Mouse (Mus musculus) brain, embryonic 14.5 days (tissue): Measurements from ENCODE around the gene Slc17a1. TPM values are rescaled to one million over a fixed set of nuclear protein-coding genes. Genes with fewer than 3 reads are reported as not detected.

Experiments used
- DNase-seq: peaks from one replicate; pipeline ENCODE4 v3.0.0-alpha.2; 2011; ENCODE audit warnings: low read depth
- CTCF ChIP-seq: fragments of 200-500 bp; IDR thresholded peaks from 2 replicates; pipeline ENCODE4 v1.5.1; 2012; ENCODE audit warnings: inconsistent platforms, mild to moderate bottlenecking, moderate library complexity, borderline replicate concordance; ENCODE audit not compliant: insufficient read depth, insufficient read length; ENCODE audit errors: extremely low read depth
- POLR2A ChIP-seq: fragments of 200-500 bp; IDR thresholded peaks from 2 replicates; pipeline ENCODE4 v1.6.1; 2012; ENCODE audit warnings: mild to moderate bottlenecking, inconsistent platforms, borderline replicate concordance; ENCODE audit not compliant: poor library complexity, insufficient read depth, insufficient read length, severe bottlenecking; ENCODE audit errors: extremely low read depth
- polyA plus RNA-seq: library from polyadenylated mRNA; depleted of rRNA; stranded (reverse); fragments of >200 nt; gene quantifications from 2 replicates; pipeline ENCODE4 v1.2.3, GENCODE M21; 2012; rRNA removed

The Slc17a1 gene
- polyA plus RNA-seq, 1 experiment, result not detected

GRCm38 (mm10) chr13:23938699-23939098 lies 71.1 kb downstream of the Slc17a1 start:
- peak; percentile 68 for DNase-seq
- no peak for TF ChIP-seq CTCF
- TF ChIP-seq POLR2A, result no peak

DNA sequence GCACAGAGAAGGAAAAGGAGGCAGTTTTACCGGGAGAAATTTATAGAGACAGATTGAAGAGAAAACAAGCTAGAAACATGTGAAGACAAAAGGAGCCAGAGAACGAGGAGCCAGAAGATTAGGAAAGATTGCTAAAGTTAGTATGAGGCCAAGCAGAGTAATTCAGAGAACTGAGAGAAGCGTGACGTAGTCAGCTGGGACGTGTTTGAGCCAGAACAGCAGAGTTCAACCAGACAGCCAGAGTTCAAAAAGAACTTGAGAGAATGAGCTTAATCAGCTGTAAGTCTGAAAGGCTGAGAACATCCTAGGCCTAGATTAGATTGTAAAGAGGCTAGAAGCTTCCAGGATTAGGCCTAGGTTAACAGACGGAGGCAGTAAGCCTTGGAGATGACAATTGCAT lies 72.7 kb downstream of the Slc17a1 start:
- no peak for DNase-seq
- no peak for TF ChIP-seq POLR2A
- no peak for TF ChIP-seq CTCF

DNA sequence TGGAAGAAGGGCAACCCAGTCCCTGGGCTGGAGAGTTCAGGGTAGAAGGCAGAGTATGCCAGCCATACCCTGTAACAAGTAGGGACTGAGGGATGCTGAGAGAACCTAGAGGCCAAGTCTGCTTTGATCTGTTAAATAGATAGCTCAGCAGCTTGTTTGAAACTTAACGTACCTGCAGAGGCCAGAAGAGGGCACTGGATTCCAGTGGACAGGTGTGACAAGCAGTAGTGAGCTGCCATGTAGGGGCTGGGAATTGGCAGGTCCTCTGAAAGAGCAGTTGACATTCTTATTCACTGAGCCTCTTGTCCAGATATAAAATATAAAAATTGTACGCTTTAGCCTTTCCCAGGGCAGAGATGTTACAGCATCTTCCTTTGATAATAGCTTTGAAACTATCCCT lies 75.3 kb downstream of the Slc17a1 start:
- TF ChIP-seq POLR2A (no peak), CTCF (peak; percentile 18; the same call in 1 of the 2 replicates)
- DNase-seq, result peak; percentile 52

Other genes starting within 250 kb of the Slc17a1 start
- gene Hist1h2be, start 246.6 kb upstream of the Slc17a1 start, polyA plus RNA-seq, result 3.5 TPM in 2 replicates
- 5.8 and 7.8 TPM in 2 replicates for gene Hist1h1e, start 245.2 kb upstream of the Slc17a1 start, polyA plus RNA-seq
- 1.7 and 1.8 TPM in 2 replicates for gene Hist1h2ac, start 183.8 kb upstream of the Slc17a1 start, polyA plus RNA-seq
- 32.0 and 48.5 TPM in 2 replicates for gene Hist1h2bc, start 183.6 kb upstream of the Slc17a1 start, polyA plus RNA-seq
- 0.08 TPM in 1 of 2 replicates, not detected in the other for gene Hist1h1t, start 171.9 kb upstream of the Slc17a1 start, polyA plus RNA-seq
- gene Hist1h4c, start 169.3 kb upstream of the Slc17a1 start, polyA plus RNA-seq, result 4.6 and 11.6 TPM in 2 replicates
- 1.7 and 2.3 TPM in 2 replicates for gene Hfe, start 156.9 kb upstream of the Slc17a1 start, polyA plus RNA-seq
- gene Hist1h1c, start 128.9 kb upstream of the Slc17a1 start, polyA plus RNA-seq, result 12.1 and 16.0 TPM in 2 replicates
- 30.4 and 54.0 TPM in 2 replicates for gene Hist1h3c, start 122.1 kb upstream of the Slc17a1 start, polyA plus RNA-seq
- 11.1 and 17.5 TPM in 2 replicates for gene Hist1h2bb, start 121.0 kb upstream of the Slc17a1 start, polyA plus RNA-seq
- 34.0 and 49.9 TPM in 2 replicates for gene Hist1h2ab, start 116.6 kb upstream of the Slc17a1 start, polyA plus RNA-seq
- 49.2 and 55.6 TPM in 2 replicates for gene Hist1h3b, start 115.5 kb upstream of the Slc17a1 start, polyA plus RNA-seq
- gene Hist1h4b, start 110.7 kb upstream of the Slc17a1 start, polyA plus RNA-seq, result 17.9 and 20.4 TPM in 2 replicates
- 11.6 and 33.9 TPM in 2 replicates for gene Hist1h4a, start 106.5 kb upstream of the Slc17a1 start, polyA plus RNA-seq
- 22.8 and 41.9 TPM in 2 replicates for gene Hist1h3a, start 105.4 kb upstream of the Slc17a1 start, polyA plus RNA-seq
- gene Hist1h1a, start 104.1 kb upstream of the Slc17a1 start, polyA plus RNA-seq, result 3.8 and 4.0 TPM in 2 replicates
- gene Trim38, start 97.8 kb upstream of the Slc17a1 start, polyA plus RNA-seq, result not detected in 2 replicates
- not detected in 2 replicates for gene Slc17a2, start 60.8 kb upstream of the Slc17a1 start, polyA plus RNA-seq
- gene Slc17a3, start 28.3 kb upstream of the Slc17a1 start, polyA plus RNA-seq, result not detected in 2 replicates
- not detected in 2 replicates for gene Slc17a4, start 47.3 kb downstream of the Slc17a1 start, polyA plus RNA-seq
- not detected in 2 replicates for gene Hist1h2ba, start 66.4 kb downstream of the Slc17a1 start, polyA plus RNA-seq
- gene Hist1h2aa, start 66.7 kb downstream of the Slc17a1 start, polyA plus RNA-seq, result not detected in 2 replicates
- 1.3 and 1.7 TPM in 2 replicates for gene Scgn, start 123.5 kb downstream of the Slc17a1 start, polyA plus RNA-seq